Mouse (Mus musculus): ENCODE results near the gene R3hdm4.

DNA sequence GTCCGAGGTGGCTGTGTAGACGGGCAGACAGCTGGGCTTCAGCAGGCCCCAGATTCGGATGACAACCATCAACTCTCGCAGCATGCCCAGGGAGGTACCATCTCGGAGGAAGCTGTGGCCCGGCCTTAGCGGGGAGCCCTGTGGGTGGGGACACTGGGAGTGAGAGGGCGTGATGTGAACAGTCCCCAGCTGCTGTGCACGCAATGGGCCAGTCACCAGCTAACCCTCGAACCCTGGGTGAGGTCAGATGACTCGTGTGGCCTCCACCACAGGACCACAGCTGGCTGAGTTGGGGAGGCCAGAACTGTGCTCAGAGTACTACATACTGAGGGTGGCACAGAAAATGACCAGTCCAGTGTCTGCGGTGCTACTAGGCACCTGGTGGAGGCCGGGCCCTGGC is 24.2 kb downstream of the R3hdm4 start:
- TF ChIP-seq POLR2A (IDR thresholded peaks at IDR 0.05; ENCODE audit: borderline replicate concordance, extremely low read depth, insufficient read depth, insufficient read length, poor library complexity, severe bottlenecking) = no peak
- no peak for TF ChIP-seq CTCF (IDR thresholded peaks at IDR 0.05; ENCODE audit: borderline replicate concordance, extremely low read depth, insufficient read depth, insufficient read length)
